Mouse (Mus musculus) limb, embryonic 14.5 days (tissue): ENCODE results near the gene S100a13. TPM values are rescaled to one million over a fixed set of nuclear protein-coding genes. Genes with fewer than 3 reads are reported as not detected.
A peak's percentile ranks its signal among the peaks of the same experiment; 100 is the strongest.

Experiments
- ATAC-seq: fragments of 200-750 bp; cut with Nextera tagmentation; 2 replicates; pipeline ENCODE4 v1.8.0; 2017; ENCODE audit warnings: low read depth, moderate number of reproducible peaks, moderate TSS enrichment; ENCODE audit not compliant: low FRiP score
- DNase-seq: peaks from one replicate; pipeline ENCODE4 v3.0.0-alpha.2; 2015; ENCODE audit warnings: low spot score
- H3K27ac ChIP-seq: fragments of 300-500 bp; sonication (generic); replicated peaks from 2 replicates; pipeline ENCODE4 v1.5.1; 2014; ENCODE audit warnings: low read depth, mild to moderate bottlenecking, low read length, moderate library complexity, mixed read lengths
- H3K27me3 ChIP-seq: fragments of 300-500 bp; sonication (generic); 2 replicates; pipeline ENCODE4 v1.6.1; 2014; ENCODE audit warnings: low read length, mixed read lengths; ENCODE audit not compliant: control insufficient read depth, insufficient read depth
- H3K36me3 ChIP-seq: fragments of 300-500 bp; sonication (generic); 2 replicates; pipeline ENCODE4 v1.6.1; 2014; ENCODE audit warnings: mild to moderate bottlenecking, low read length, moderate library complexity, mixed read lengths; ENCODE audit not compliant: control insufficient read depth, insufficient read depth
- H3K4me1 ChIP-seq: fragments of 300-500 bp; sonication (generic); 2 replicates; pipeline ENCODE4 v1.6.1; 2014; ENCODE audit warnings: antibody characterized with exemption, low read length, mixed read lengths; ENCODE audit not compliant: control insufficient read depth, insufficient read depth
- H3K4me2 ChIP-seq: fragments of 300-500 bp; sonication (generic); replicated peaks from 2 replicates; pipeline ENCODE4 v1.6.1; 2014; ENCODE audit warnings: low read depth, mild to moderate bottlenecking, low read length, moderate library complexity; ENCODE audit not compliant: severe bottlenecking
- H3K4me3 ChIP-seq: fragments of 300-500 bp; sonication (generic); replicated peaks from 2 replicates; pipeline ENCODE4 v1.5.1; 2014; ENCODE audit warnings: low read length
- H3K9ac ChIP-seq: fragments of 300-500 bp; sonication (generic); 2 replicates; pipeline ENCODE4 v1.6.1; 2014; ENCODE audit warnings: mild to moderate bottlenecking, low read depth, low read length, moderate library complexity; ENCODE audit not compliant: severe bottlenecking
- H3K9me3 ChIP-seq: fragments of 300-500 bp; sonication (generic); 2 replicates; pipeline ENCODE4 v1.6.1; 2016; ENCODE audit warnings: low read length; ENCODE audit not compliant: control insufficient read depth
- POLR2A ChIP-seq: fragments of 200-500 bp; IDR thresholded peaks from 2 replicates; pipeline ENCODE4 v1.8.0; 2012; ENCODE audit warnings: inconsistent platforms, mild to moderate bottlenecking, moderate library complexity, borderline replicate concordance; ENCODE audit not compliant: insufficient read depth, insufficient read length; ENCODE audit errors: extremely low read depth
- WGBS: fragments of 180-500 bp; shearing (Covaris S2); extraction: QIAGEN DNeasy Blood & Tissue Kit; methylation state at CpG from one replicate; pipeline ENCODE4 v1.1.7; 2014; 5-methylcytosine and 5-hydroxymethylcytosine counted together
- polyA plus RNA-seq, 2 experiments: library from polyadenylated mRNA; depleted of rRNA in 1 of 2; stranded (reverse) in 1 of 2; unstranded in 1 of 2; fragments of >200 nt; fragmentation: Nextera tagmentation in 1 of 2; extraction: Ambion mirVana in 1 of 2; gene quantifications; 2 replicates each; pipeline versions ENCODE4 v1.2.1 to v1.2.3; 2012 to 2014

Gene S100a13
- polyA plus RNA-seq, 2 experiments, result 34.1 to 44.7 TPM

- Histone ChIP-seq H3K4me2 (peak overlapping the region; percentile 79), H3K9ac (peak overlapping the region; percentile 17; the same call in 1 of the 2 replicates), H3K9me3 (no peaks in the 10 kb centered on the region), H3K4me3 (peak overlapping the region; percentile 40), H3K36me3 (no peaks in the 10 kb centered on the region), H3K4me1 (0 out of 2 replicates have a peak, but pooled peaks cover 2% of the 10 kb centered on the region), H3K27me3 (peaks cover 41% of the 10 kb centered on the region), H3K27ac (no peak overlapping the region)
- peak; percentile 78 for DNase-seq
- ATAC-seq, result peak; percentile 39; the same call in 1 of the 2 replicates
- under 1% methylated on average over 15 of the region's 15 CpGs for WGBS
- no peak for TF ChIP-seq POLR2A
Measured at GRCm38 (mm10) chr3:90466311-90466766, 47.9 kb upstream of the S100a13 start.

GRCm38 (mm10) chr3:90467618-90468300 is 46.5 kb upstream of the S100a13 start:
- H3K4me1 ChIP-seq, result 0 out of 2 replicates have a peak, but pooled peaks cover 2% of the 10 kb centered on the region
- no peaks in the 10 kb centered on the region for H3K9me3 ChIP-seq
- ATAC-seq (no peak), DNase-seq (no peak)
- peaks cover 37% of the 10 kb centered on the region for H3K27me3 ChIP-seq
- H3K4me2 ChIP-seq, result no peak overlapping the region
- no peak overlapping the region for H3K9ac ChIP-seq
- TF ChIP-seq POLR2A, result no peak
- H3K36me3 ChIP-seq, result no peaks in the 10 kb centered on the region
- H3K4me3 ChIP-seq, result no peak overlapping the region
- no peak overlapping the region for H3K27ac ChIP-seq
- WGBS, result 86% methylated on average over 10 of the region's 10 CpGs

GRCm38 (mm10) chr3:90472213-90472612 is 42.0 kb upstream of the S100a13 start:
- no peak overlapping the region for H3K27ac ChIP-seq
- H3K4me1 ChIP-seq, result peaks cover 3% of the 10 kb centered on the region
- H3K9me3 ChIP-seq, result no peaks in the 10 kb centered on the region
- no peak overlapping the region for H3K9ac ChIP-seq
- DNase-seq, result no peak
- no peak for TF ChIP-seq POLR2A
- 38% methylated on average over 3 of the region's 3 CpGs for WGBS
- H3K4me3 ChIP-seq, result no peak overlapping the region
- H3K36me3 ChIP-seq, result no peaks in the 10 kb centered on the region; the same call in 1 of the 2 replicates
- no peaks in the 10 kb centered on the region for H3K27me3 ChIP-seq
- no peak overlapping the region for H3K4me2 ChIP-seq
- no peak for ATAC-seq

- WGBS, result 37% methylated on average over 15 of the region's 16 CpGs
- peak overlapping the region; percentile 35 for H3K4me3 ChIP-seq
- no peak for TF ChIP-seq POLR2A
- H3K4me1 ChIP-seq, result peaks cover 5% of the 10 kb centered on the region
- ATAC-seq (peak; percentile 24), DNase-seq (no peak)
- no peaks in the 10 kb centered on the region for H3K27me3 ChIP-seq
- H3K9ac ChIP-seq, result no peak overlapping the region
- H3K4me2 ChIP-seq, result peak overlapping the region; percentile 41; the same call in 1 of the 2 replicates
- no peaks in the 10 kb centered on the region for H3K9me3 ChIP-seq
- H3K27ac ChIP-seq, result no peak overlapping the region
- peaks cover 26% of the 10 kb centered on the region for H3K36me3 ChIP-seq
Measured at GRCm38 (mm10) chr3:90475151-90475830, 38.9 kb upstream of the S100a13 start.

- peak; percentile 98 for ATAC-seq
- peak; percentile 94; the same call in 1 of the 2 replicates for TF ChIP-seq POLR2A
- 1% methylated on average over 45 of the region's 45 CpGs for WGBS
- Histone ChIP-seq H3K9ac (peak within 1 kb of the TSS; percentile 92), H3K27me3 (no peaks in the 10 kb centered on the region), H3K36me3 (peaks cover 33% of the 10 kb centered on the region), H3K9me3 (no peaks in the 10 kb centered on the region), H3K4me2 (peak within 1 kb of the TSS; percentile 58), H3K4me1 (peaks cover 5% of the 10 kb centered on the region), H3K4me3 (peak within 1 kb of the TSS; percentile 84), H3K27ac (peak within 1 kb of the TSS; percentile 93)
- DNase-seq, result peak; percentile 99
Measured at GRCm38 (mm10) chr3:90475831-90476611, 38.2 kb upstream of the S100a13 start, which contains the start of gene Ilf2. TSS of gene Ilf2 (plus strand) at chr3:90476126.
